Mouse (Mus musculus) E14TG2a.4 (cell line): ENCODE measurements around the gene Ddx5.

Source experiments
- CTCF ChIP-seq: conservative IDR thresholded peaks from 2 replicates; pipeline ENCODE4 v1.5.1; 2014; ENCODE audit warnings: low read length
- NANOG ChIP-seq: IDR thresholded peaks from 2 replicates; pipeline ENCODE4 v1.6.1; 2014; ENCODE audit warnings: borderline replicate concordance, low read length, mixed read lengths
- POU5F1 ChIP-seq: IDR thresholded peaks from 2 replicates; pipeline ENCODE4 v1.6.1; 2014; ENCODE audit warnings: low read length, borderline replicate concordance

- TF ChIP-seq CTCF (peak; percentile 23; the same call in 1 of the 2 replicates), POU5F1 (no peak), NANOG (no peak)
These were observed 4.9 kb upstream of the Ddx5 start for GRCm38 (mm10) chr11:106793846-106794245.
